Mouse (Mus musculus) lung, postnatal 10 days (tissue): ENCODE results near the gene Cda.

Experiments used
- DNase-seq: peaks from one replicate; pipeline ENCODE4 v3.0.0; 2021

Cda gene

GRCm38 (mm10) chr4:138366561-138366960, 1.2 kb downstream of the Cda start:
- no peak for DNase-seq

- DNase-seq, result no peak
Observed at GRCm38 (mm10) chr4:138363511-138363910, 4.3 kb downstream of the Cda start.

GRCm38 (mm10) chr4:138362883-138363282, 4.9 kb downstream of the Cda start:
- no peak for DNase-seq

- no peak for DNase-seq
Observed at GRCm38 (mm10) chr4:138361370-138361821, 6.4 kb downstream of the Cda start.

GRCm38 (mm10) chr4:138358176-138358575, 9.6 kb downstream of the Cda start:
- DNase-seq, result no peak

GRCm38 (mm10) chr4:138356551-138356950, 11.2 kb downstream of the Cda start:
- no peak for DNase-seq

DNA sequence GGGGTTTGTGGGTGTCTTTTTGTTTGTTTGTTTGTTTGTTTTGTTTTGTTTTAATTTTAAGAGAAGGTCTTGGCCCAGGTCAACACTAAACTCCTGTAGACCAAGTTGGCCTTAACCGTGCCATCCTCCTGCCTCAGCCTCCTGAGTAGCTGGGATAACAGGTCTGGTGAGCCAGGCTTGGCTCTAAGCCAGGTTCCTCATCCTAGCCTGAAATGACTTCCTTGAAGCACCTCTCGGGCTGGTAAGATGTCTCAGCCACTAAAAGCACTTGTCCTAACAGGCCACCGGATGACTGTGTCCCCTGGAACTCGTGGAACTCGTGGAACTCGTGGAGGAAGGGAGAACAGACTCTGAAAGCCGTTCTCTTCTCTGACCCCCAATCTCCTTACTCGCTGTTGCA, 11.7 kb downstream of the Cda start:
- DNase-seq, result no peak

DNA sequence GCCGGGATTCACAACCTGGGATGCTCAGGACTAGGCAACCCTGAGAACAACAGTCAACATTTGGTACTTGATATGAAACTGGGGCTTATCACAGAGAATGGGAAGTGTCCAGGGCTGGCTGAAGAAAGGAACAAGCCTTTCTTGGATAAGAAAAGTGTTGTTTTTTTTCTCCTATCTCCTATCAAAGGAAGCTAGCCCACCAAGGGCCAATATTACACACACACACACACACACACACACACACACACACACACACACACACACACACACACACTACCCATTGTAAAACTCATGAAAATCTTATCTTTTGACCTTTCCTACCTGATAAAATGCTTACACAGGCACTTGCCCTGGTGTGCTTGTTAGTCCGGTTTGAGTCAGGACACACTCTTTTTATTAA, 12.3 kb downstream of the Cda start:
- DNase-seq, result no peak

- no peak for DNase-seq
Observed at GRCm38 (mm10) chr4:138353438-138354171, 14.2 kb downstream of the Cda start.

- no peak for DNase-seq
Observed at GRCm38 (mm10) chr4:138352692-138353091, 15.1 kb downstream of the Cda start.

- no peak for DNase-seq
Observed at GRCm38 (mm10) chr4:138351821-138352220, 16.0 kb downstream of the Cda start.

DNA sequence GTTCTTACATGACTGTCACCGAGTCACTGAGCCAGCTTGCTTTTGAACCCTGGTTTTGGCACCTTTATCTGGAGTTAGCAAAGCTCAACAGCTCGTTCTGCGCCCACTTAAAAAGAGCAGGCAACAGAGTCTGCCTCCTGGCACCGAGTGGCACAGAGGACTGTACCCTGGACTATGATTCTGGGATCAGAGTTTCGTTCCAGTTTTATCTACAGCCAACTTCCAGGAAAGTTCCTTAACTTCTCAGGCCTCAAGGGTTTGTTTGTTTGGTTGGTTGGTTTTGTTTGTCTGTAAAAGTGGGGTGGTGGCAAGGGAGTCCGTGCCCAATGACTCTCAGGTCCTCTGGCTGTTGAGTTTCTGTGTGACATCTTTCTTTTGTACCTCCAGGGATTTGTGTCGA, 19.1 kb downstream of the Cda start:
- DNase-seq, result no peak

- no peak for DNase-seq
Observed at GRCm38 (mm10) chr4:138347280-138347679, 20.5 kb downstream of the Cda start.

GRCm38 (mm10) chr4:138344891-138345545, 22.8 kb downstream of the Cda start:
- peak; percentile 67 for DNase-seq

DNA sequence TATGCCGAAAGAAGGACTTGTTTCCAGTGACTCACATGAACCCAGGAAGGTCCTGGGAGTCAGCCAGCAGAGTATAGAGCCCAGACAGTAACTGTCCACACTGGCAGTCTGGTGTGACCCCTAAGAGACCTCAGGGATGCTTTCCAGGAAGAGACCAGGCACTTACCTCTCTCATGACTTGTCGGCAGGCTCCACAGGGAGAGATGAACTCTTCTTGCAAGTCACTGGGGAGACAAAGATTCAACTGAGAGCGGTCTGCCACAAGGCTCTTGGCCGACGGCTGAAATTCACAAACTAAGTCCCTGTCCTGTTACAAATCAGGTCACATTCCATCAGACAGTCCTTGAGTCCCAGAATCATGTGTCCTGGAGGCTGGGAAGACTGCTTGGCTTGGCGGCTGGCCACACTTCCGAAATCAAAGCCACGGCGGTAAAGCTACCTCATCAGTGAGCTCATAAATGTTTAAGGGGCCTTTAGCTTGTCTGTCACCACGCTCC, 24.4 kb downstream of the Cda start:
- DNase-seq, result no peak

DNA sequence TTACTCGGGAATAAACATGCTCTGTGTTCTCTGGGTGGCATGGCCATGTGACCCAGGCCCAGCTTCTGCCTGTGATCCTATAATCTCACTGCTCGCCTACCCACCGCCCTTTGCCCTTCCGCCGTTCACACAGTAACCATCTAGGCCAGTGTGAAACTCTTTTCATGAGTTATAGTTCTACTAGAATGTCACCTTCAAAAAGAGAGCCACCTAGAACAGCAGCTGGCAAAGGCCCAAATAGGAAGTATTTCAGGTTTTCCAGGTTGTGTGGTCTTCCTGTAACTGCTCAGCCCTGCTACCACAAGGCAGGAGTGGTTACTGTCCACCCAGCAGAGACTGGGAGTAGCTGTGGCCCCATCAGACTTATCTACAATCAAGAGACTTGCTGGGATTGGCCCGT, 25.0 kb downstream of the Cda start:
- no peak for DNase-seq

DNA sequence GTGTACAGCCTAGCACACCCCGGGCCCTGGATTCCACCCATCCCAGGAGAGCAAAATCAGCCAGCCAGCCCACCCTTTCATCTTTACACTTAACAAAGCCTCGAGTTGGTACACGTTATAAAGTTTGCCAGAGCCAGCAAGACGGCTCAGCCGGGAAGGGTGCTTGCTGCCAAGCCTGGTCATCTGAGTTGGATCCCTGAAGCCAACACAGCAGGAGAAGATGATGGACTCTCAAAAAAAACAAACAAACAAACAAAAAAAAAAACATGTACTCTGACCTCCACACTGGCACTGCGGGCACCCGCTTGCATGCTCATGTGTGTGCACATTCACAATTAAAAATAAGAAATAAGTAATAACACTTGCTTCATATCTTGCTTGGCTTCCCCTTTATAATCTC, 25.7 kb downstream of the Cda start:
- DNase-seq, result no peak

GRCm38 (mm10) chr4:138341393-138341792, 26.4 kb downstream of the Cda start:
- DNase-seq, result no peak

GRCm38 (mm10) chr4:138339963-138340362, 27.8 kb downstream of the Cda start:
- peak; percentile 68 for DNase-seq

- DNase-seq, result no peak
Observed at GRCm38 (mm10) chr4:138337341-138337740, 30.5 kb downstream of the Cda start.

GRCm38 (mm10) chr4:138336876-138337275, 30.9 kb downstream of the Cda start:
- no peak for DNase-seq

GRCm38 (mm10) chr4:138335648-138336047, 32.1 kb downstream of the Cda start:
- DNase-seq, result no peak

- no peak for DNase-seq
Observed at GRCm38 (mm10) chr4:138335036-138335435, 32.8 kb downstream of the Cda start.

DNA sequence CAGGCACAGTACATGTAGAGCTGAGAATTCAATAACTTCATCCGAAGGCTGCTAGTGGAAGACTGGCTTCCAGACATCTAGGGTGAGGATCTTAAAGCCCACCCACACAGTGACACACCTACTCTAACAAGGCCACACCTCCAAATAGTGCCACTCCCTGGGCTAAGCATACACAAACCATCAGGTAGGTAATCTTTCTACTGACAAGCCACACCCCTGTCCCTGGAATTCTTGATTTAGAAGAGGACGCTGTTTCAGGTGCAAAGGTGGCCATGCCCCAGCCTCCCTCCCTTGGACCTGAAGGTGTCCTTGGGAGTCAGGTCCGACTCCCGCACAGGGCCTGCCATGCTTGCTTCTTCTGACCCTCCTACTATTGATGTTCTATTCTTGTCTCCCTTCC, 34.7 kb downstream of the Cda start:
- no peak for DNase-seq
